Mouse (Mus musculus) lung, postnatal 0 days (tissue): Measurements from ENCODE around the gene Dixdc1.

Source experiments
- CTCF ChIP-seq: IDR thresholded peaks from 2 replicates; pipeline ENCODE4 v1.5.1; 2016; ENCODE audit warnings: antibody characterized with exemption, mild to moderate bottlenecking
- EP300 ChIP-seq: IDR thresholded peaks from 2 replicates; pipeline ENCODE4 v1.6.1; 2016; ENCODE audit warnings: antibody characterized with exemption, mild to moderate bottlenecking, control low read depth

GRCm38 (mm10) chr9:50724147-50724546, 15.2 kb downstream of the Dixdc1 start:
- no peak for TF ChIP-seq CTCF
- TF ChIP-seq EP300: no peak
